Mouse (Mus musculus): ENCODE data around the gene Stkld1. TPM values are rescaled to one million over a fixed set of nuclear protein-coding genes. Genes with fewer than 3 reads are reported as not detected.
A peak's percentile ranks its signal among the peaks of the same experiment; 100 is the strongest.

Stkld1 gene
- total and polyA plus RNA-seq, 2 experiments from 2014 or later, result 0.23 TPM; not detected in 1

DNA sequence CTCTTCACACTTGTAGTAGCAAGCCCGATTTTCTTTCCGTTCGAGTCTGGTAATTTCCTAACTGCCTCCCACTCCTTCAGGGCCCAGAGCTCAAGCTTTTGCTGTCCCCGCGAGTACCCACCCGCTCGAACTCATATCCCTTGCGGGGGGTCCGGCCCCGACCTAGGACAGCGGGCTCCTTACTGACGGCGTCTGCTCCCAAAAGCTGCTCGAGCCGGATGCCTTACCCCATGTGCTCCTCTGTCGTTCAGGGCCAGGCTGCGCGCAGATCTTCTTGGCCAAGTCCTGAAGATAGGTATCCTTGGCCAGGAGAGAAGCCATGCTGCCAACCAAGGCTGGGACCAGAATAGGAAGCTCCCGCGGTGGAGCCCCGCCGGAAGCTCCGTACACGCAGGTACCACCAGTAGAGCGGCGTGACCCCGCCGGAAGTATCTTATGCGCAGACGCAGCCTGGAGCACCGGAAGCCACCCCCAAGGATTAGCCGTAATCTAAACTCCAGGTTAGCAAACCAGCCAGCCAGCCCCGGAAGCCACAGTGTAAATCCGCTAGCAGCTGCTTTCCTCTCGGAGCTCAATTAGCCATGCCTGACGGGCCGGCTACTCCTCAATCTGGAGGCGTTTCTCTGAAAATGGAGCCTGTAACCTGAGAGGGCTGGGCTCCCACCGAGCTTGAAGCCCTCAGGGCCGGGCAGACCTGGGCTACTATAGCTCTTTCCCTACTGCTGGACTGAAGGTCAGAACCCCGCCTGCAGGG, 31.2 kb upstream of the Stkld1 start, which contains the start of gene Surf6:
TSS of gene Surf6 (minus strand) at position 413 of the 754 bp plus-strand sequence.
- peaks cover 38% of the 10 kb centered on the region for H3K36me3 ChIP-seq (ENCODE audit: insufficient read depth, low read length)

DNA sequence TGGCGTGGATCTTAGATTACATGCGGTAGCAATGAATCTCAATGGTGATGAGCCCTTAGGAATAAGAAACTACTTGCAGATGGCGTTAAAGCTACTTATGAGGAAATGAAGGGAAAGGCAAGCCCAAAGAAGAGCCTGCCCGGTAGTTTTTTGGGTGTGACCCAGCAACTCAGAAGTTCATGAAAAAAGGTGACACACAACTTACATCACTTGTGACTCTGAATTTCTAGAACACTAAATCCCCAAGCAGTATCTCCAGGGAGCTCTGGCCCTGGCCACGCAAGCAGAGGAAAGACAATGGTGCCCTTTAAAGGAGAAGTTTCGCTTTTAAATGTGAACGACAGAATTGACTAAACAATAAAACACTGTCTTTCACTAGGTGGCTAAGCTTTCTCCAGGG, 30.5 kb upstream of the Stkld1 start:
- Histone ChIP-seq H3K27me3 (ENCODE audit: insufficient read depth, low read length) (no peaks in the 10 kb centered on the region), H3K4me2 (ENCODE audit: low read depth, low read length) (peak overlapping the region; percentile 86), H3K9ac (replicated peaks; ENCODE audit: low read length) (peak overlapping the region; percentile 78), H3K36me3 (ENCODE audit: insufficient read depth, low read length) (peaks cover 34% of the 10 kb centered on the region), H3K9me3 (ENCODE audit: low read length) (no peaks in the 10 kb centered on the region), H3K27ac (peak overlapping the region; percentile 89), H3K4me3 (ENCODE audit: low read length) (peak overlapping the region; percentile 76), H3K4me1 (ENCODE audit: insufficient read depth, low read length) (peaks cover 12% of the 10 kb centered on the region)
- DNase-seq (ENCODE audit: low spot score), result no peak
- TF ChIP-seq CTCF (IDR thresholded peaks at IDR 0.05; ENCODE audit: low read depth), result no peak
- ATAC-seq, result no peak
- 6% methylated on average over 7 of the region's 7 CpGs for WGBS

More for the DNA sequence above, 31.2 kb upstream of the Stkld1 start, which contains the start of gene Surf6:
- H3K27ac ChIP-seq, result peak within 1 kb of the TSS; percentile 89
- H3K4me1 ChIP-seq (ENCODE audit: insufficient read depth, low read length), result peaks cover 12% of the 10 kb centered on the region
- DNase-seq (ENCODE audit: low spot score) (peak; percentile 98), ATAC-seq (peak; percentile 96)
- peak within 1 kb of the TSS; percentile 86 for H3K4me2 ChIP-seq (ENCODE audit: low read depth, low read length)
- peak within 1 kb of the TSS; percentile 78 for H3K9ac ChIP-seq (replicated peaks; ENCODE audit: low read length)
- WGBS, result under 1% methylated on average over 41 of the region's 41 CpGs
- no peaks in the 10 kb centered on the region for H3K9me3 ChIP-seq (ENCODE audit: low read length)
- H3K27me3 ChIP-seq (ENCODE audit: insufficient read depth, low read length), result no peaks in the 10 kb centered on the region
- TF ChIP-seq CTCF (IDR thresholded peaks at IDR 0.05; ENCODE audit: low read depth), result 0 out of 2 replicates have a peak, but pooled peaks have one; percentile 2
- H3K4me3 ChIP-seq (ENCODE audit: low read length), result peak within 1 kb of the TSS; percentile 76

GRCm38 (mm10) chr2:26905936-26906335, 27.9 kb upstream of the Stkld1 start:
- H3K9ac ChIP-seq (replicated peaks; ENCODE audit: low read length), result no peak overlapping the region
- 92% methylated on average over 2 of the region's 2 CpGs for WGBS
- DNase-seq (ENCODE audit: low spot score), result no peak
- TF ChIP-seq CTCF (IDR thresholded peaks at IDR 0.05; ENCODE audit: low read depth), result no peak
- H3K4me3 ChIP-seq (ENCODE audit: low read length), result no peak overlapping the region
- H3K9me3 ChIP-seq (ENCODE audit: low read length), result no peaks in the 10 kb centered on the region
- H3K27me3 ChIP-seq (ENCODE audit: insufficient read depth, low read length), result no peaks in the 10 kb centered on the region
- no peak overlapping the region for H3K27ac ChIP-seq
- H3K36me3 ChIP-seq (ENCODE audit: insufficient read depth, low read length), result peaks cover 20% of the 10 kb centered on the region
- no peak overlapping the region for H3K4me2 ChIP-seq (ENCODE audit: low read depth, low read length)
- no peak for ATAC-seq
- H3K4me1 ChIP-seq (ENCODE audit: insufficient read depth, low read length), result peaks cover 22% of the 10 kb centered on the region

GRCm38 (mm10) chr2:26906431-26906830, 27.4 kb upstream of the Stkld1 start:
- 94% methylated on average over 3 of the region's 3 CpGs for WGBS
- DNase-seq (ENCODE audit: low spot score), result no peak

GRCm38 (mm10) chr2:26907109-26907508, 26.7 kb upstream of the Stkld1 start:
- DNase-seq (ENCODE audit: low spot score) (peak; percentile 61), ATAC-seq (no peak)
- no peaks in the 10 kb centered on the region for H3K9me3 ChIP-seq (ENCODE audit: low read length)
- H3K4me2 ChIP-seq (ENCODE audit: low read depth, low read length), result no peak overlapping the region
- H3K27me3 ChIP-seq (ENCODE audit: insufficient read depth, low read length), result no peaks in the 10 kb centered on the region
- H3K27ac ChIP-seq, result no peak overlapping the region
- TF ChIP-seq CTCF (IDR thresholded peaks at IDR 0.05; ENCODE audit: low read depth), result peak; percentile 84
- H3K4me1 ChIP-seq (ENCODE audit: insufficient read depth, low read length), result peaks cover 17% of the 10 kb centered on the region
- H3K4me3 ChIP-seq (ENCODE audit: low read length), result no peak overlapping the region
- 51% methylated on average over 4 of the region's 4 CpGs for WGBS
- no peak overlapping the region for H3K9ac ChIP-seq (replicated peaks; ENCODE audit: low read length)
- H3K36me3 ChIP-seq (ENCODE audit: insufficient read depth, low read length), result peaks cover 20% of the 10 kb centered on the region

More at GRCm38 (mm10) chr2:26906431-26906830, 27.4 kb upstream of the Stkld1 start:
- ATAC-seq, result no peak
- H3K9ac ChIP-seq (replicated peaks; ENCODE audit: low read length), result no peak overlapping the region
- H3K4me3 ChIP-seq (ENCODE audit: low read length), result no peak overlapping the region
- no peak for TF ChIP-seq CTCF (IDR thresholded peaks at IDR 0.05; ENCODE audit: low read depth)
- H3K4me1 ChIP-seq (ENCODE audit: insufficient read depth, low read length), result peaks cover 22% of the 10 kb centered on the region
- no peak overlapping the region for H3K4me2 ChIP-seq (ENCODE audit: low read depth, low read length)
- H3K36me3 ChIP-seq (ENCODE audit: insufficient read depth, low read length), result peaks cover 20% of the 10 kb centered on the region
- no peaks in the 10 kb centered on the region for H3K9me3 ChIP-seq (ENCODE audit: low read length)
- no peak overlapping the region for H3K27ac ChIP-seq
- H3K27me3 ChIP-seq (ENCODE audit: insufficient read depth, low read length), result no peaks in the 10 kb centered on the region

GRCm38 (mm10) chr2:26908710-26909386, 25.0 kb upstream of the Stkld1 start:
- Histone ChIP-seq H3K9ac (replicated peaks; ENCODE audit: low read length) (peak overlapping the region; percentile 84), H3K4me2 (ENCODE audit: low read depth, low read length) (peak overlapping the region; percentile 66), H3K9me3 (ENCODE audit: low read length) (no peaks in the 10 kb centered on the region), H3K4me1 (ENCODE audit: insufficient read depth, low read length) (peaks cover 9% of the 10 kb centered on the region; the same call in 1 of the 2 replicates), H3K4me3 (ENCODE audit: low read length) (peak overlapping the region; percentile 86; the same call in 1 of the 2 replicates), H3K27ac (no peak overlapping the region), H3K36me3 (ENCODE audit: insufficient read depth, low read length) (peaks cover 38% of the 10 kb centered on the region), H3K27me3 (ENCODE audit: insufficient read depth, low read length) (no peaks in the 10 kb centered on the region)
- ATAC-seq (no peak), DNase-seq (ENCODE audit: low spot score) (no peak)
- WGBS, result 86% methylated on average over 18 of the region's 18 CpGs
- TF ChIP-seq CTCF (IDR thresholded peaks at IDR 0.05; ENCODE audit: low read depth), result no peak
